Mouse (Mus musculus) megakaryocyte, embryonic 14.5 days (primary cell): ENCODE measurements at regions not wholly inside any gene's neighbourhood (a gene's known extent, or its start where the extent isn't known, plus 50 kb on each side); places are given as distances from the start of the nearest gene placed in this dataset.
"Not testable (repeated sequence)": the region's sequence is repeated elsewhere in the genome, so short reads cannot be mapped to it uniquely, and the experiment has no call there.

ENCODE experiments used
- FLI1 ChIP-seq: IDR thresholded peaks from 2 replicates; pipeline ENCODE4 v1.6.1; 2012; ENCODE audit warnings: low read length, inconsistent platforms, mixed read lengths
- GATA1 ChIP-seq: IDR thresholded peaks from 3 replicates; pipeline ENCODE4 v1.6.1; 2012; ENCODE audit warnings: mixed read lengths, low read length, inconsistent platforms, borderline replicate concordance

GRCm38 (mm10) chr14:53635206-53635605, 618.7 kb downstream of the Dad1 start:
- TF ChIP-seq FLI1, GATA1: not testable (repeated sequence)
